Mouse (Mus musculus) spleen, embryonic (tissue): ENCODE results near the gene Krt34.

ENCODE experiments used
- CTCF ChIA-PET: fragments of 350-600 bp; sonication (Branson Sonifier 250); formaldehyde crosslinking; loops from one replicate; lab custom pipeline; 2022; lab: Charles Lee

Krt34 gene

DNA sequence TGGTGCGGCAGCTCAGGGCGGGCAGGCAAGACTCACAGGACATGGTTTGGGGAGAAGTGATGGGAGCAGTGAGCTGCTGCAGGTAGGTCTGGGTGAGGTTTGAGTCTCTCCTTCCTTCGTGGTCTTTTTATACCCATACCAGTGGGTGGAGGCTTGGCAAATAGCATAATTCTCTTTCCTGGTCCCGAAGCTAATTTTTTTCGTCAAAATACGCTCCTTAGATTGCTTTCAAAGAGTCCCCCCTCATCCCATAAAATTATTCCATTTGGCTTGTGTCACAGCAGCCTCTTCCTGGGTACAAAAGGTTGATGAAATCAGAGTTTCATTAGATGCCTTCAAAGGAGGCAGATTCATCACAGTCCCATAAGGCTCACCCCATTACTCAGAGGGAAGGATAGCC, at the start of gene Krt34:
Gene Krt34 (minus strand): TSS at position 101 of the 400 bp plus-strand sequence.
- CTCF ChIA-PET = no interaction called here

GRCm38 (mm10) chr11:100088378-100089025, 47.1 kb upstream of the Krt34 start:
- CTCF ChIA-PET = no interaction called here

- CTCF ChIA-PET = no interaction called here
Measured at GRCm38 (mm10) chr11:100087861-100088260, 46.5 kb upstream of the Krt34 start, which contains the start of gene Krt32. Gene Krt32 (minus strand): TSS chr11:100088226.

DNA sequence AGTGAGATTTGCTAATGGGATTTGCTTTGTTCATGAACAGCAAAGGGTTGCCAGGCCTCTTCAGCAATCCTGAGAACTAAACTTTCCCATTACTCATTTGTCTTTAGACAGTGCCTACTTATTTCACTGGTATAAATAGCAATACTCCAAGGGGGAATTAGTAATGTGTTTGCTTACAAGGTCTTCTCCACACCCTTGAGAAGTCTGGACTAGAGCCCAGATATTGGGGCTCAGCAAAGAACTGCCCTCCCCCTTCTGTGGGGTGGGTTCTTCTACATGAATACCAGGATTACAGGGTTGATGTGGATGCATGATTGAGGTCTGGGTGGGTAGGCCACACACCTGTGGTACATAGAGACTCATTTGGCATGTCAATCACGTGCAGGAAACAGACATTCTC, 32.5 kb upstream of the Krt34 start:
- CTCF ChIA-PET = no interaction called here

GRCm38 (mm10) chr11:100067293-100068036, 26.1 kb upstream of the Krt34 start:
- CTCF ChIA-PET = no interaction called here

DNA sequence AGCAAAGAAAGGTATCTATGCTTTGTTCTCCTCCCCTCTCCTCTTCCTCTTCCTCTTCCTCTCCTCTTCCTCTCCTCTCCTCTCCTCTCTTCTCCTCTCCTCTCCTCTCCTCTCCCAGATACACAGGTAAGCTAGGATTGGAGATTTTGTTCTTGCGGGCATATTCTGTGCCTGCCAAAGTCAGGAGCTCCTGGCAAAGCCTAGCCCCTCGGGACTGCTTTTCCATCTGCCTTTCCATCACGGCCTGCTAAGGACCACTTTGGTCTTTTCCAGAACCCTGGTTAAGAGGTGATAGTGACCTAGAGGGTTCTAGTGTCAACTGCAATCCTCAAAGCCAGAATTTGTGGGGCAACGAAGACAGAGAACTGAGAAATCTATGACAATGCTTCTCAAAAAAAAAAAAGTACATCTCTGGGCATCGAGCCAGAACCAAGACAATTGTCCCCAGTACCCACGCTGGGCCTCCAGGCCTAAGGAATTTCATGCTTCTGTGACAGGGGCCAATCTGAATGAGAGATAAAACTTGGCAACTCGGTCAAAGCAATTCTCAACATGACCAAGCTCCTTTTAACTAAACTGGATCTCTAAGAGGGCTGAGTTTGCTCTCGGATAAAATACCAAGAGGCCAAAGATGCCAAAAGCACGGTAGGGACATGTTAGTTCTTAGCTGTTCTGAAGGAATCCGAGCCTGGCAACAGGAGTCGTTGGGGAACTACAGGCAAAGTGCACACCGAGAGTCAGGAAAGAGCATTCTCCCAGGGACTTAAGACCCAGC, 25.1 kb upstream of the Krt34 start:
- CTCF ChIA-PET = no interaction called here

DNA sequence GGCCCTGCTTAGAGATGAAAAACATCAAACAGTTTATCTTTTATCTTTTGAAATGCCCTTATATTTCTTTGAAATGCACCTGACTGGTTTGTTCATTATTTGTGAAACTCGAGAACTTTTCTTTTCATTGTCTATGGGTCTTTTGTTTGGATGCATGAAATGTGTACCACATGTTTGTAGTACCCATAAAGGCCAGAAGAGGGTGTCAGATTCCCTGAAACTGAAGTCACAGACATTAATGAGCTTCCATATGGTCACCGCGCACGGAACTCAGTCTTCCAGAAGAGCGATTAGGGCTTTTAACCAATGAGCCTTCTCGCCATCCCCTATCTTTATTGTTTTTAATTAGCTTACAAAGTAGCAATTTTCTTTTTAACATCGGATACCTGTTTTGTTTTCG, 17.5 kb upstream of the Krt34 start:
- CTCF ChIA-PET = no interaction called here

- CTCF ChIA-PET = no interaction called here
Measured at GRCm38 (mm10) chr11:100055686-100056655, 14.6 kb upstream of the Krt34 start.

- CTCF ChIA-PET = no interaction called here
Measured at GRCm38 (mm10) chr11:100050451-100050850, 9.1 kb upstream of the Krt34 start, which contains the start of gene Krt31. Gene Krt31 (minus strand): TSS chr11:100050551.

DNA sequence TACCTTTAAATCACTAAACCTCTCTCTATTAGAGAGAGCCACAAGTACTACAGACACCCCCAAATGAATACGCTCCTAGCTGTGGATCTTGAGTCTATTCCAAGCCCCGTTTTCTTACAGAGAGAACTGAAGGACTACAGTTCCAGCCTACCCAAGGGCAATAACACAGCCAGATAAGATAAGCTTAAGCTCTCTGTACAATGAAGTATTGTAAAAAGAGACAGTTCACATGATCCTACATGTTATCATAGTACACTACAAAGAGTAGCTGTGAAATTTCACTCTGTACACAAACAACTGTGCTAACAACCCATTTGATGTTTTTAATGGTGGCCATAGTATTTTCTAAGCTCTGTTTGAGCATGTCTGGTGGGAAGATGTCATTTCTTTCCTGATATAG, 5.8 kb upstream of the Krt34 start:
- CTCF ChIA-PET = no interaction called here

GRCm38 (mm10) chr11:100046303-100046866, 5.0 kb upstream of the Krt34 start:
- CTCF ChIA-PET = no interaction called here

DNA sequence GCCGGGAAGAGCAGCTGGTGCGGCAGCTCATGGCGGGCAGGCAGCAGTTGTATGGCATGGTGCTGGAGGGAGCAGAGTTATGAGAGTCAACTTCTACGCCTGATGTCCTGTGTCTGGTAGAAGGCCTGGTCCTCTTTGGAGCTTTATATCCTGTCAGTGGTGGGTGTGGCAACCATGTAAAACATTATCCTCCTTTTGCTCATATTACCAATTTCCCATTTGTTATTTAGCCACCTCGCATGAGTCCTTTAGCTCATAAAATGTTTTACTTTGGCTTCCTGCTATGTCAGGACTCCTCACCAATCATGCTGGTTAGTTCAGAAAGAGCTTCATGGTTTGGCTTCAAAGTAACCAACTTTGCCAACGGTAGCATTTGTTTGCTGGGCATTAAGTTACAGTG, 11.6 kb downstream of the Krt34 start, which contains the start of gene Krt33b:
Gene Krt33b (minus strand): TSS at position 101 of the 400 bp plus-strand sequence.
- CTCF ChIA-PET = interaction anchor here (0.6 kb wide), 1 partner anchor 329 kb away, joined by 7 read pairs; no protein-coding TSS in a partner anchor

DNA sequence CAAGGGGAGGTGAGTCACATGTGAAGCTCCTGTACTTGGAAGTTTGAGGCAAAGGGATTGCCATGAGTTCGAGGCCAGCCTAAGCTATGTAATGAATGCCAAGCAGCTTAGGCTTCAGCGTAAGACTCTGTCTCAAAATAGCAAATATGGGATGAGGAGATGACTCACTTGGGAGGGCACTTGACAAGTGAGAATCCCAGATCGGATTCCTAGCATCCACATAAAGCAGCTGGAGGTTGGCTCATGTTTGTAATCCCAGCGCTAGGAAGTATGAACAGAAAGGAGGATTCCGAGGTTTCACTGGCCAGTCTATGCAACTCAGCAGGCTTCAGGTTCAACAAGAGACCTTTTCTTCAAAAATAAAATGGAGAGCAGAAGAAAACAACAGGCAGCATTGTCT, 19.9 kb downstream of the Krt34 start:
- CTCF ChIA-PET = no interaction called here

GRCm38 (mm10) chr11:100019466-100019865, 21.9 kb downstream of the Krt34 start:
- CTCF ChIA-PET = no interaction called here

DNA sequence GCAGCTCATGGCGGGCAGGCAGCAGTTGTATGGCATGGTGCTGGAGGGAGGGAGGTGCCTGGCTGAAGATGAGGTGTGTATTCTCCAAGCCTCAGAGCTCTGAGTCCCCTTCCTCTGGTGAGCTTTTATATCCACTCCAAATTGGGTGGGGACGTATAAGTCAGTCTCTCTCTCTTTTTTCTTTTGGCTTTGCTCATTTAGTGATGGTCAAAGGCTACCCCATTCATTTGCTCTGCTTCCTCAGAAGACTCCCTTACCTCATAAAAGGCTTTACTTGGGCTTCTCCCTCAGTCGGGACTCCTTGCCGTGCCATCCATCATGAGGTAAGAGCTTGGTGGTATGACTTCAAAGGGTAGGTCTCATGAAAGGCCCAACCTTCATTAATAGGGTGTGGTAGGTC, 25.2 kb downstream of the Krt34 start, which contains the start of gene Krt33a:
Gene Krt33a (minus strand): TSS at position 101 of the 400 bp plus-strand sequence.
- CTCF ChIA-PET = interaction anchor here (1.0 kb wide), 1 partner anchor 10 kb away, joined by 3 read pairs; no protein-coding TSS in a partner anchor

- CTCF ChIA-PET = no interaction called here
Measured at GRCm38 (mm10) chr11:100013691-100014171, 27.6 kb downstream of the Krt34 start.

GRCm38 (mm10) chr11:100010682-100011081, 30.7 kb downstream of the Krt34 start:
- CTCF ChIA-PET = no interaction called here

DNA sequence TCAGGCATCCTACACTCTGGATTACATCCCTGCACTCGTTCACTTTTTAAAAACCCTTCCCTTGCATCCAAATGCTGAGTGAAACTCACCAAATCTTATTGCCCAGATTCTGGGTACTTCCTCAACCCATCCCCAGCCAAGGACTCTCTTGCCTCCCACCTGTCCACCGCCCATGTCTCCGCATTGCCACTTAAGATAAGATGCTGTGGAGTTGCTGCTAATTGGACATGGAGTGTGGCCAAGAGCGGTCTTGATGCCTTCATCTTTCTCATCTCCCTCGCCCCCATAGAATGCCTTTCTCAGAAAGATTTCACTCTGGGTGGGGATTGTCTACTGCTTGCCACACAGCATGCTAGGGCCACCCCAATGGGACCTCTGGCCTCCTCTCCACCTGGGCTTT, 33.0 kb downstream of the Krt34 start:
- CTCF ChIA-PET = no interaction called here

GRCm38 (mm10) chr11:100006624-100007023, 34.7 kb downstream of the Krt34 start:
- CTCF ChIA-PET = no interaction called here

DNA sequence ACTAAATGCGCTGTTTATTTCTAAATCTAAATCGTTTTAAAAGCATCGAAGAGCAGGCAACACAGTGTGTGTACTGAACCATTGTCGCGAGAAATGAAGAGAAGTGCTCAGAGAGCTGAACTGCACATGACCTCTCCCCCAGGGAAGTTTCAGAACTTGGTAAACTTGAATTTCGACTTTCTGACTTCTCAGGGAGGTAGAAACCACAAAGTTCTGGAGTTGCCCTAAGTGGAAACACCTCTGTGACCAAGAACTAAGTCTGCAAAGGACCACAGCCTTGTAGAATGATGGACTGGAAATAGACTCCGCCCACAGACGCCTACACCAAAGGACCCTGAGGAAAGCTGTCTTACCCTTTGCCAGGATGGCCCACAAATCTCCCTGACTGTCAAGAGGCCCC, 35.4 kb downstream of the Krt34 start:
- CTCF ChIA-PET = interaction anchor here (0.6 to 0.9 kb wide), 2 partner anchors 10 to 630 kb away, joined by 3 read pairs; partner anchors contain the start of gene Krt33a
